Mouse (Mus musculus) embryonic facial prominence, embryonic 12.5 days (tissue): Measurements from ENCODE around the gene Efna5. TPM values are rescaled to one million over a fixed set of nuclear protein-coding genes. Genes with fewer than 3 reads are reported as not detected.

Experiments used
- ATAC-seq: fragments of 200-750 bp; cut with Nextera tagmentation; 2 replicates; pipeline ENCODE4 v1.8.0; 2017; ENCODE audit not compliant: insufficient number of reproducible peaks, insufficient read depth, low FRiP score, low TSS enrichment
- H3K27ac ChIP-seq: fragments of 300-500 bp; sonication (generic); 2 replicates; pipeline ENCODE4 v1.5.1; 2016; ENCODE audit warnings: mild to moderate bottlenecking
- H3K27me3 ChIP-seq: fragments of 300-500 bp; sonication (generic); 2 replicates; pipeline ENCODE4 v1.6.1; 2016; ENCODE audit warnings: mild to moderate bottlenecking, moderate library complexity
- H3K36me3 ChIP-seq: fragments of 300-500 bp; sonication (generic); 2 replicates; pipeline ENCODE4 v1.6.1; 2016; ENCODE audit warnings: mild to moderate bottlenecking
- H3K4me1 ChIP-seq: fragments of 300-500 bp; sonication (generic); 2 replicates; pipeline ENCODE4 v1.6.1; 2016
- H3K4me2 ChIP-seq: fragments of 300-500 bp; sonication (generic); replicated peaks from 2 replicates; pipeline ENCODE4 v1.6.1; 2016; ENCODE audit warnings: mild to moderate bottlenecking, moderate library complexity
- H3K4me3 ChIP-seq: fragments of 300-500 bp; sonication (generic); 2 replicates; pipeline ENCODE4 v1.5.1; 2016; ENCODE audit warnings: mild to moderate bottlenecking
- H3K9ac ChIP-seq: fragments of 300-500 bp; sonication (generic); 2 replicates; pipeline ENCODE4 v1.6.1; 2016; ENCODE audit warnings: mild to moderate bottlenecking, moderate library complexity
- H3K9me3 ChIP-seq: fragments of 300-500 bp; sonication (generic); 2 replicates; pipeline ENCODE4 v1.6.1; 2016; ENCODE audit warnings: mild to moderate bottlenecking, moderate library complexity
- WGBS: fragments of 180-500 bp; shearing (Covaris S2); methylation state at CpG from one replicate; pipeline ENCODE4 v1.1.7; 2016; 5-methylcytosine and 5-hydroxymethylcytosine counted together
- polyA plus RNA-seq: library from polyadenylated mRNA; unstranded; fragments of >200 nt; fragmentation: Nextera tagmentation; extraction: Ambion mirVana; gene quantifications from 2 replicates; pipeline ENCODE4 v1.2.1, GENCODE M21; 2016

Efna5 gene
- polyA plus RNA-seq, 1 experiment from 2014 or later, result 82.6 TPM

DNA sequence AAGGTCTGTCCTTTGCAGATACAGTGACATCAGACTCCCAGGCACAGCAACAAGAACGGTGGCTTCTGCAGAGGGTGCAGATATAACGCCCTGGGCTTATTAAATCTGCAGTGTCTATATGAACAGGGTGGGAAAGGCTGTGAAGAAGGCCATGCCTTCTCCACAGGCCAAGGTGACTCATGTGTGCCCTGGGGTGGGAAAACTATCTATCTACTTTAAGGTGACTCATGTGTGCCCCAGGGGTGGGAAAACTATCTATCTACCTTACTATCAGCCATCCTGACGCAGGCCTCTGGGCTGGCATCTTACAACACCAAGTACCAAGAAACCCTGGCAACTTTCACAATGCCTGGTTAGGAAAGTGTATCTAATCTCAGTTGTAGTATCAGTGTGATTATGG, 124.2 kb downstream of the Efna5 start:
- Histone ChIP-seq H3K9me3 (no peaks in the 10 kb centered on the region), H3K36me3 (0 out of 2 replicates have a peak, but pooled peaks cover 8% of the 10 kb centered on the region), H3K27me3 (no peaks in the 10 kb centered on the region), H3K9ac (no peak overlapping the region), H3K27ac (no peak overlapping the region), H3K4me3 (no peak overlapping the region), H3K4me2 (no peak overlapping the region), H3K4me1 (peaks cover 24% of the 10 kb centered on the region; the same call in 1 of the 2 replicates)
- 85% methylated on average over 3 of the region's 3 CpGs for WGBS
- no peak for ATAC-seq

DNA sequence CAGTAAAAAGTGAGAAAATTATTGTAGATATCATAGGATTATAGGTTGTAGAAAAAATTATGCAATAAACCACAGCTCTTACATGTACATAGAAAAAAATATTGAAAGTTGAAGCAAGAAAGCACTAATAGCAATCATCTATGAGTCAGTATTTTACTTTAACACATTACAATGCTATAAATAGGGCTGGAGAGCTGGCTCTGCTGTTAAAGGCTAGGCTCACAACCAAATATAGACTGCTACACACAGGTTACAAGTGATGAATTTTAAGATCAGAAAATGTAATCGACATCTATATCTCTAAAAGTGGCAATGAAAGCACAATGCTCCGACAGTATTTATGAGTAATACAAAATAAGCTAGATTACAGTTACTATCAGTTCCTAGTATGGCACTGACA, 125.5 kb downstream of the Efna5 start:
- H3K27ac ChIP-seq, result no peak overlapping the region
- H3K9ac ChIP-seq, result no peak overlapping the region
- H3K36me3 ChIP-seq, result 0 out of 2 replicates have a peak, but pooled peaks cover 8% of the 10 kb centered on the region
- WGBS, result 97% methylated on average over 2 of the region's 2 CpGs
- H3K4me2 ChIP-seq, result no peak overlapping the region
- peaks cover 17% of the 10 kb centered on the region; the same call in 1 of the 2 replicates for H3K4me1 ChIP-seq
- no peak for ATAC-seq
- H3K27me3 ChIP-seq, result no peaks in the 10 kb centered on the region
- no peak overlapping the region for H3K4me3 ChIP-seq
- no peaks in the 10 kb centered on the region for H3K9me3 ChIP-seq

DNA sequence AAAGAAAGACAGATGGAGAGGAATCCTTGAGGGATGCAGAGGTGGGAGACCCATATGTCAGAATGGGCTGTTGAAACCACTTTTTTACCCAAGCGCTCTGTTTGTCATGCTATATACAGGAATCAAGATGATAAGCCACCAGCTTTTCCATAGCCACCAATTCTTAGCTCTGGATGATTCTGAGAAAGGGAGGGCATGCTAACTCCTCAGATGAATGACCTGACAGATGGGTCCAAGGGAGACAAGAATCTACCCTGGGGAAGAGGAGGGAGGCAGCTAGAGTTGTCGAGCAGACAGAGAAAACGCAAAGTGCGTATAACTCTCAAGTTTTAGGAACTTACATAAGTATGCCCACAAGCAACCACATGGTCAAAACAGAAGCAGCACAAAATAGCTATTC, 126.5 kb downstream of the Efna5 start:
- 0 out of 2 replicates have a peak, but pooled peaks cover 3% of the 10 kb centered on the region for H3K36me3 ChIP-seq
- no peak overlapping the region for H3K4me3 ChIP-seq
- no peak overlapping the region for H3K9ac ChIP-seq
- no peak for ATAC-seq
- H3K9me3 ChIP-seq, result no peaks in the 10 kb centered on the region
- WGBS, result 83% methylated on average over 4 of the region's 4 CpGs
- no peak overlapping the region for H3K27ac ChIP-seq
- no peaks in the 10 kb centered on the region for H3K27me3 ChIP-seq
- H3K4me1 ChIP-seq, result peaks cover 9% of the 10 kb centered on the region; the same call in 1 of the 2 replicates
- H3K4me2 ChIP-seq, result no peak overlapping the region

DNA sequence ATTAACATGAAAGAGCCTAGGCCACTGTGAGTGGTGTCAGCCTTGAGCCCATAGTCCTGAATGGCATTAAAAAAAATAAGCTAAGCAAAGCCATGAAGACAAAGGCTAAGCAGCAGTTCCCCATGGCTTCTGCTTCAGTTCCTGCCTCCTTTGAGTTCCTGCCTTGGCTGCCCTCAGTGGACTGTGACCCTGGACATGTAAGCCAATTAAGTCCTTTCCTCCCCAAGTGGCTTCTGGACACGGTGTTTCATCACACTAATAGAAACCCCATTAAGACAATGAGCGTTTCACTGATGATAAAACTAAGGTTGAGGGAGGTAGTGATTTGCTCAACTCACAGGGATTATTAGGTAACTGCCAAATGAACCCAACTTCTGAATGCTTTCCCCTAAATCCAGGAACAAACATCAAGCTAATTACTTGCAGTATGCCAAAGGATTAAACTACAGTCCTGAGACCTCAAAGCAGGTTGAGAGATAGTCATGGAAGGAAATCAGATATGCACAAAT, 128.7 kb downstream of the Efna5 start:
- Histone ChIP-seq H3K9ac (no peak overlapping the region), H3K4me2 (no peak overlapping the region), H3K4me1 (0 out of 2 replicates have a peak, but pooled peaks cover 3% of the 10 kb centered on the region), H3K27ac (no peak overlapping the region), H3K9me3 (no peaks in the 10 kb centered on the region), H3K36me3 (no peaks in the 10 kb centered on the region), H3K4me3 (no peak overlapping the region), H3K27me3 (no peaks in the 10 kb centered on the region)
- no peak for ATAC-seq
- 29% methylated on average over 2 of the region's 2 CpGs for WGBS

DNA sequence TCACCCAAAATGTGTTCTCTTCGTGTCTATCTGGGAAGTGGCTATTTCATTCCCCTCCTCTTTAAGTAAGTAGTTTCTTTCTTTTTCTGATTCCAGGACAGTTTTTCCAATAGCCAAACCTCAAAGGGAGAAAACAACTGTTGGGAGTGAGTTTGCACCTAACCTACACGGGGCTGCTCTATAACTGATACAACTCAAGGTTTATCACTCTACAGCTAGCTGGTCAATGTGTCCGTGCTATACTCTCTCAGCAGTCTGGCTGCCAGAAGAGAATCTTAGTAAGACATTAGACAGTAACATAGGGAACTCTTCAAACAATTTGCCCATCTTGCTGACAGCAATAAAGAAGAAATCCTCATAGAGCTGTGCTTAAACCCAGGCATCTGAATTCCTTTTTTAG, 130.5 kb downstream of the Efna5 start:
- H3K27ac ChIP-seq, result no peak overlapping the region
- no peaks in the 10 kb centered on the region for H3K9me3 ChIP-seq
- H3K9ac ChIP-seq, result no peak overlapping the region
- H3K36me3 ChIP-seq, result no peaks in the 10 kb centered on the region
- no peaks in the 10 kb centered on the region for H3K27me3 ChIP-seq
- ATAC-seq, result no peak
- H3K4me2 ChIP-seq, result no peak overlapping the region
- 0 out of 2 replicates have a peak, but pooled peaks cover 3% of the 10 kb centered on the region for H3K4me1 ChIP-seq
- 76% methylated on average over 3 of the region's 3 CpGs for WGBS
- no peak overlapping the region for H3K4me3 ChIP-seq

DNA sequence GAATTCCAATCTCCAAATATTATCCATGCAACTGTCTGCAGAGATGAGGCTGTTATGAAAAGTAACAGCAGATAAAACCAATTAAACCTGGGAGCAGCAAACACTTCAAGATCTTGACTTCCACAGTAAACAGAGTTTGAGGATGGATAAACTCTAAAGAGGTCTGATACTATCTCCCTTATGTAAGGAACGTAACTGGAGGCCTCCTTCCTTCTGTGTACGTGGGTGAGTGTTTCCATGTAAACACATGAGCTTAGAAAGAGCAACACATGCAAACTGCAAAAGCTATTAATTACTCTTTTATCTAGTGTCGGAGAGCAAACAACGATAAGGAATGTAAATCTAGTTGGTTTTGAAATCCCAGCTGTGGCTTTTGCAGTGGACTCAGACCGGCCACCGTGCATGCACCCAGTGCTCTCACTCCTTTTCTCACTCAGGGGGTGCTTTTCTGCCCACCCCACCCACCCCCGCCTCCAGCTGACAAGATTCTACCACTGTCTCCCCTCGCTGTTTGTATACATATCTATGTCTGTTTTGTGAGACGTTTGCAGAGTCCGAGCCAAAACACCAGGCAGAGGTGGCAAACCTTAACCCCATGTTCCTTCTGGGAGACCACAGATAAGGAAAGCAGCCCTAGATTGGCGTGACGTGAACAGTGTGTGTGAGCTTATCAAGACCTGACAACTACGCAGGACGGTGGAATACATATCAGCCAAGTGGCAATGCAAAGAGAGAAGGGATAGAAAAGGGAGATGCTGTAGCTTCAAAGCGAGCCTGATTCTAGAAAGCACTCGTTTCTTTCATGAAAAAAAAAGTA, 132.1 kb downstream of the Efna5 start:
- WGBS, result 76% methylated on average over 16 of the region's 16 CpGs
- H3K4me3 ChIP-seq, result no peak overlapping the region
- no peak overlapping the region for H3K9ac ChIP-seq
- H3K4me1 ChIP-seq, result 0 out of 2 replicates have a peak, but pooled peaks cover 3% of the 10 kb centered on the region
- no peak overlapping the region for H3K27ac ChIP-seq
- ATAC-seq, result no peak
- H3K4me2 ChIP-seq, result no peak overlapping the region
- H3K36me3 ChIP-seq, result no peaks in the 10 kb centered on the region
- no peaks in the 10 kb centered on the region for H3K27me3 ChIP-seq
- H3K9me3 ChIP-seq, result no peaks in the 10 kb centered on the region

DNA sequence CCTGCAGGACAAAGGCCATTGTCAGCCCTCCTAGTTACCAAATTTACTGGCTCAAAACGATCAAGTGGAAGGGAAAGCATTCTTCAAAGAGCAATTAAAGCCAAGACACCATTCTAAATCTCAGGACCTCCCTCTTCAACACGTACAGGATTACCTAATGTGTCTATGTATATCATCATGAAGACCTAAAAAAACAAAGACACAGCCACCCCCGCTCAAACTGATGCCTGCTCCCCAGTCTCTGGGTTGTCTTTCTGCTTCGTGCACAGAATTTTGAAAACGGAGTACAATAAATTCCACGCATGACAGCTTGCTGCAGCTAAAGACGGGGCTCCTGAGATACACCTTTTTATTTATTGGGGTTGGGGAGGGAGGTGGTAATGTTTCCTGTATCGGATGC, 133.7 kb downstream of the Efna5 start:
- ATAC-seq, result no peak
- WGBS, result 77% methylated on average over 8 of the region's 8 CpGs
- H3K9ac ChIP-seq, result no peak overlapping the region
- H3K9me3 ChIP-seq, result no peaks in the 10 kb centered on the region
- H3K27me3 ChIP-seq, result no peaks in the 10 kb centered on the region
- H3K4me3 ChIP-seq, result no peak overlapping the region
- 0 out of 2 replicates have a peak, but pooled peaks cover 3% of the 10 kb centered on the region for H3K4me1 ChIP-seq
- H3K4me2 ChIP-seq, result no peak overlapping the region
- no peaks in the 10 kb centered on the region for H3K36me3 ChIP-seq
- H3K27ac ChIP-seq, result no peak overlapping the region

DNA sequence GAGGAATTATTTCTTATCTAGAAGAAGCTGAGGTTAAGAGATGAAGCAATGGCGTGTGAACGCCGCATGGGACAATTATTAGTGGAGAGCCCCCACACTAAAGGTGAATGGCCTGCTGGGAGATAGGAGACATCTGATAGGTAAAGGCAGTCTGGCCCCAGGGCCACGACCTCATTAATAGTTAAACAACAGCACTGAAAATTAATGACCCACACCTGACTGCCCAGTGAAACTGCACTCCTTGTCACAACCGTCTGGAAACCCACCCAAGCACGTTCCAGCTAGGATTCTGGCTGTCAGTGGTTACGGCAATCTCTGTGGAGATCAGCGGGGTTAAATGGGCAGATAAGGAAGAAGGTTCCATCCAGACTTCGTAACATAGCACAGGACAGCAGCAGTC, 134.3 kb downstream of the Efna5 start:
- Histone ChIP-seq H3K36me3 (no peaks in the 10 kb centered on the region), H3K4me1 (0 out of 2 replicates have a peak, but pooled peaks cover 3% of the 10 kb centered on the region), H3K27ac (no peak overlapping the region), H3K4me3 (no peak overlapping the region), H3K4me2 (no peak overlapping the region), H3K27me3 (no peaks in the 10 kb centered on the region), H3K9ac (no peak overlapping the region), H3K9me3 (no peaks in the 10 kb centered on the region)
- no peak for ATAC-seq
- WGBS, result 80% methylated on average over 9 of the region's 9 CpGs

DNA sequence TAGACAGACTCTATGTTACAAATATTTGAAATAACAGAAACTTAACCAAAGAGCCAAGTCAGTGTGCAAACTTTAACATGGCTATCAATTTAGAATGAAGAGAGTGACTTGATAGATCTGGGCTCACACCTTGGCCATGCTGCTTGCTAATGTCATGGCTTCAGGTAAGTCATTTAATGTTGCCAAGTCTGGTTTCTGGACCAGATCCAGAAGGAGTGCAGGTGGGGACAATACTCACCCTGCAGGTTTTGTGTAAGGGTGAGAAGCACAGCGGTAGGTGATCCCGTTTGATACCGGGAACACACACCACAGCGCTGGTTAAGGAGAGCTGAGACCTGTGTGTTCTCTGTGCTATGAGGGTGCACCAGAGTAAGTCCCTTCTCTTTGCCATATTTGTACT, 135.8 kb downstream of the Efna5 start:
- Histone ChIP-seq H3K4me2 (no peak overlapping the region), H3K27me3 (no peaks in the 10 kb centered on the region), H3K4me3 (no peak overlapping the region), H3K27ac (no peak overlapping the region), H3K9ac (no peak overlapping the region), H3K36me3 (no peaks in the 10 kb centered on the region), H3K9me3 (no peaks in the 10 kb centered on the region), H3K4me1 (0 out of 2 replicates have a peak, but pooled peaks cover 3% of the 10 kb centered on the region)
- no peak for ATAC-seq
- WGBS, result 95% methylated on average over 4 of the region's 4 CpGs

DNA sequence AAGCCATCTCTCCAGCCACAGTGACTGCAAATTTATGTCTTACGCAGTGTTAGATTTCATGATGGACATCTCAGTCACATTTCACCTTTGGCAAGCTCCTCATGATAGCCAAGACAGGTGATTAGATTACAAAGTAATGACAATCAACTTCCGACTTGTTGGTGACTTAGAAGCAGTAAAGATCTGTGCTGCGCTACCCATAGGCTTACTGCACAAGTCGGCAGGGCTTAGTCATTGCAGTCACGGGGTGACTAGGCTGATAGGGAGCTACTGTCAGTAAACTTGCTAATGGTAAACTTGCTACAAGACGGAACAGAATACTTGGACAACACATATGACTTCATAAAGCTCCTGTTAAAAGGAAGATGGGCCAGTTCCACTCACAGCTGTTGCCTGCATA, 136.9 kb downstream of the Efna5 start:
- H3K27ac ChIP-seq, result no peak overlapping the region
- H3K4me2 ChIP-seq, result no peak overlapping the region
- H3K27me3 ChIP-seq, result no peaks in the 10 kb centered on the region
- H3K4me3 ChIP-seq, result no peak overlapping the region
- 82% methylated on average over 6 of the region's 6 CpGs for WGBS
- H3K9ac ChIP-seq, result no peak overlapping the region
- H3K4me1 ChIP-seq, result 0 out of 2 replicates have a peak, but pooled peaks cover 1% of the 10 kb centered on the region
- no peaks in the 10 kb centered on the region for H3K36me3 ChIP-seq
- H3K9me3 ChIP-seq, result no peaks in the 10 kb centered on the region
- ATAC-seq, result no peak

DNA sequence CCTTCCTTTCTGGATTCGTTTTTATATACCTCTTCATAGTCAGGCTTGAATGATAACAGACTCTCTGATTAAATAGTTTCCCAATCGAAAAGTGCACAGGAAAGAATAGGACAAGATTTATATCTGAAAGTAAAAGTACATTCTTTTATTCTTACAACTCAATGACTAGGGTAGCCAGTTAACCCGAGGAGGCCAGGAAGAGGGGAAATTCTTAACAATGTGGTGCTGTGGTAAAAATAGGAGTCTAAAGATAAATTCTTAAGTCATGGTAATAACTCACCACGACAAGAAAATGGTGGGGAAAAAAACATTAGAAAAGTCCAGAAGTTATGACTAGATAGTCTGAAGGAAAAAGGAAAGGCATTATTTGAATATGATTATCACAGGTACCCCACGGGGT, 139.4 kb downstream of the Efna5 start:
- ATAC-seq, result no peak
- Histone ChIP-seq H3K9me3 (no peaks in the 10 kb centered on the region), H3K9ac (no peak overlapping the region), H3K4me2 (no peak overlapping the region), H3K36me3 (no peaks in the 10 kb centered on the region), H3K4me3 (no peak overlapping the region), H3K27ac (no peak overlapping the region), H3K27me3 (no peaks in the 10 kb centered on the region), H3K4me1 (no peaks in the 10 kb centered on the region; the same call in 1 of the 2 replicates)
- WGBS, result 76% methylated on average over 5 of the region's 5 CpGs

DNA sequence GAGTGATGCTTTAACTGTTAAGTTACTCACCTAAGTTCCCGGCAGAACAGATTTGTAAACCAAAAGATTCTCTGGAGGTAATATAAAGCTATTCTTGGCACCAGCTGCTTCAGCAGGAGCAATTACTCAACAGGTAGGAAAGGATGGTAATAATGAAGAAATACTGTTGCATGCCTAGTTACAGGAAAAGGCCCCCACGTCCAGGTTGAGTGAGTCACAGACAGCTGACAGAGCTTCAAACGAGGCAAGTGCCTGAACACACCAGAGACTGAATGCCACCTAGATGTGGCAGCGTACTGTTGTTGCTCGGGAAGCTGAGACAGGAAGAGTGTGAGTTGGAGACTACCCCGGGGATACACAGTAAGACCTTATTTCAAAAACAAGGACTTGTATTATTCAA, 140.1 kb downstream of the Efna5 start:
- H3K9ac ChIP-seq, result no peak overlapping the region
- H3K36me3 ChIP-seq, result no peaks in the 10 kb centered on the region
- WGBS, result 73% methylated on average over 6 of the region's 6 CpGs
- H3K4me3 ChIP-seq, result no peak overlapping the region
- H3K4me2 ChIP-seq, result no peak overlapping the region
- H3K27me3 ChIP-seq, result no peaks in the 10 kb centered on the region
- H3K4me1 ChIP-seq, result peaks cover 6% of the 10 kb centered on the region
- no peak for ATAC-seq
- no peaks in the 10 kb centered on the region for H3K9me3 ChIP-seq
- H3K27ac ChIP-seq, result no peak overlapping the region
